19 mouse cellular contexts compared by ENCODE assay signal in genomic region chr14:121214636-121215257, GRCm38 (mm10).
DNase-seq lines count a peak whose midpoint lies in the region; ATAC-seq and TF ChIP-seq lines count a peak whose summit lies in the region.
"Had no signal": no experiment of that assay in that cellular context is flagged by ENCODE, and none has a peak within 500 bp of the region (broad histone marks: within the 10 kb centered on the region; RNA-seq: fewer than 3 reads in every experiment).

No protein-coding gene starts in this region.

- no peak overlapping the region for H3K4me2 ChIP-seq in embryonic facial prominence, embryonic 13.5 days
- H3K4me2 ChIP-seq in kidney, postnatal 0 days (ENCODE audit: low read length): no peak overlapping the region
- H3K4me2 ChIP-seq in lung, postnatal 0 days (replicated peaks; ENCODE audit: low read depth, low read length): no peak overlapping the region
- H3K4me2 ChIP-seq: embryonic facial prominence, embryonic 12.5 days; heart, embryonic 15.5 days; hindbrain, embryonic 12.5 days; midbrain, embryonic 11.5 days had no signal

- H3K27me3 ChIP-seq in embryonic facial prominence, embryonic 13.5 days: no peaks in the 10 kb centered on the region
- H3K27me3 ChIP-seq in embryonic facial prominence, embryonic 10.5 days (replicated peaks; ENCODE audit: low read depth, poor library complexity, severe bottlenecking): no peaks in the 10 kb centered on the region
- no peaks in the 10 kb centered on the region for H3K27me3 ChIP-seq in kidney, postnatal 0 days (ENCODE audit: insufficient read depth, low read length)
- no peaks in the 10 kb centered on the region for H3K27me3 ChIP-seq in lung, postnatal 0 days (replicated peaks; ENCODE audit: insufficient read depth, low read length)
- H3K27me3 ChIP-seq: embryonic facial prominence, embryonic 12.5 days; heart, embryonic 15.5 days; hindbrain, embryonic 12.5 days had no signal

- H3K9me3 ChIP-seq in embryonic facial prominence, embryonic 13.5 days: no peaks in the 10 kb centered on the region
- H3K9me3 ChIP-seq in embryonic facial prominence, embryonic 10.5 days: no peaks in the 10 kb centered on the region
- H3K9me3 ChIP-seq in kidney, postnatal 0 days (replicated peaks; ENCODE audit: low read length): no peaks in the 10 kb centered on the region
- H3K9me3 ChIP-seq in lung, postnatal 0 days (ENCODE audit: low read length): no peaks in the 10 kb centered on the region
- H3K9me3 ChIP-seq: embryonic facial prominence, embryonic 12.5 days; heart, embryonic 15.5 days; hindbrain, embryonic 12.5 days had no signal

- no peak for TF ChIP-seq CTCF in kidney, postnatal 0 days (IDR thresholded peaks at IDR 0.05; ENCODE audit: low read depth)
- TF ChIP-seq CTCF in lung, postnatal 0 days (IDR thresholded peaks at IDR 0.05): no peak
- TF ChIP-seq CTCF in gastrocnemius, adult 2 months (IDR thresholded peaks at IDR 0.05): no peak

- peak; percentile 83 for TF ChIP-seq EP300 in lung, postnatal 0 days (IDR thresholded peaks at IDR 0.05)

- peaks cover 22% of the 10 kb centered on the region for H3K36me3 ChIP-seq in embryonic facial prominence, embryonic 13.5 days
- peaks cover 24% of the 10 kb centered on the region for H3K36me3 ChIP-seq in embryonic facial prominence, embryonic 10.5 days (replicated peaks)
- peaks cover 7% of the 10 kb centered on the region; the same call in 1 of the 2 replicates for H3K36me3 ChIP-seq in kidney, postnatal 0 days (ENCODE audit: insufficient read depth, low read length)
- H3K36me3 ChIP-seq in lung, postnatal 0 days (ENCODE audit: insufficient read depth, low read length): no peaks in the 10 kb centered on the region
- H3K36me3 ChIP-seq: heart, embryonic 15.5 days had no signal

- WGBS in embryonic facial prominence, embryonic 13.5 days: 88% methylated on average over 11 of the region's 11 CpGs
- WGBS in embryonic facial prominence, embryonic 10.5 days: 90% methylated on average over 11 of the region's 11 CpGs
- 84% methylated on average over 11 of the region's 11 CpGs for WGBS in kidney, postnatal 0 days
- WGBS in lung, postnatal 0 days: 44% methylated on average over 11 of the region's 11 CpGs

- intact Hi-C loops in gastrocnemius, adult 2 months (cut with DNase I): loop anchor here (5.0 kb wide), 1 partner anchor 67 kb away; no protein-coding TSS in a partner anchor

- H3K27ac ChIP-seq in embryonic facial prominence, embryonic 13.5 days: peak overlapping the region; percentile 34; the same call in 1 of the 2 replicates
- no peak overlapping the region for H3K27ac ChIP-seq in embryonic facial prominence, embryonic 10.5 days (replicated peaks)
- peak overlapping the region; percentile 19; the same call in 1 of the 2 replicates for H3K27ac ChIP-seq in kidney, postnatal 0 days
- peak overlapping the region; percentile 70 for H3K27ac ChIP-seq in lung, postnatal 0 days (ENCODE audit: low read length)
- no peak overlapping the region; the same call in 1 of the 2 replicates for H3K27ac ChIP-seq in gastrocnemius, adult 2 months
- H3K27ac ChIP-seq: embryonic facial prominence, embryonic 12.5 days; heart, embryonic 15.5 days; hindbrain, embryonic 12.5 days had no signal

- no peak for ATAC-seq in embryonic facial prominence, embryonic 13.5 days (ENCODE audit: insufficient number of reproducible peaks, insufficient read depth, low FRiP score, low TSS enrichment, low read depth)
- ATAC-seq in kidney, postnatal 0 days (replicated peaks; ENCODE audit: low FRiP score, low read depth): no peak
- peak; percentile 57 for ATAC-seq in lung, postnatal 0 days
- ATAC-seq: forebrain, embryonic 14.5 days had no signal

- H3K4me3 ChIP-seq in embryonic facial prominence, embryonic 13.5 days: no peak overlapping the region
- H3K4me3 ChIP-seq in embryonic facial prominence, embryonic 10.5 days: no peak overlapping the region
- H3K4me3 ChIP-seq in kidney, postnatal 0 days (replicated peaks; ENCODE audit: low read depth, low read length): no peak overlapping the region
- H3K4me3 ChIP-seq in lung, postnatal 0 days (ENCODE audit: low read depth, low read length): no peak overlapping the region
- H3K4me3 ChIP-seq in gastrocnemius, adult 2 months: no peak overlapping the region
- H3K4me3 ChIP-seq: embryonic facial prominence, embryonic 12.5 days; heart, embryonic 15.5 days; hindbrain, embryonic 12.5 days; myocyte had no signal

- H3K4me1 ChIP-seq in embryonic facial prominence, embryonic 13.5 days: peaks cover 24% of the 10 kb centered on the region
- peaks cover 3% of the 10 kb centered on the region; the same call in 1 of the 2 replicates for H3K4me1 ChIP-seq in embryonic facial prominence, embryonic 10.5 days
- peaks cover 8% of the 10 kb centered on the region; the same call in 1 of the 2 replicates for H3K4me1 ChIP-seq in kidney, postnatal 0 days (replicated peaks; ENCODE audit: insufficient read depth, low read length)
- peaks cover 5% of the 10 kb centered on the region; the same call in 1 of the 2 replicates for H3K4me1 ChIP-seq in lung, postnatal 0 days (ENCODE audit: insufficient read depth, low read depth, low read length)

- no peak for DNase-seq in embryonic facial prominence, embryonic 10.5 days (ENCODE audit: low spot score)
- DNase-seq in kidney, postnatal 0 days (ENCODE audit: low spot score): no peak
- no peak for DNase-seq in kidney, postnatal 4 days
- DNase-seq in adrenal gland, adult 8-10 months: peak; percentile 34
- peak; percentile 63 for DNase-seq in lung, postnatal 0 days (ENCODE audit: low spot score)
- DNase-seq in gastrocnemius, adult 2 months: no peak
- DNase-seq in right cerebral cortex, postnatal 14 days: no peak
- DNase-seq: cerebellum, adult 11 months; cerebellum, postnatal 36 days; gastrocnemius, postnatal 25 days; kidney, adult 9 months; left cerebral cortex, postnatal 4 days had no signal

- H3K9ac ChIP-seq in embryonic facial prominence, embryonic 13.5 days: no peak overlapping the region
- no peak overlapping the region for H3K9ac ChIP-seq in kidney, postnatal 0 days (ENCODE audit: low read depth, low read length)
- no peak overlapping the region for H3K9ac ChIP-seq in lung, postnatal 0 days (replicated peaks; ENCODE audit: low read depth)
- H3K9ac ChIP-seq: embryonic facial prominence, embryonic 12.5 days; heart, embryonic 15.5 days; hindbrain, embryonic 12.5 days had no signal

Comparison
In these comparisons a context has a peak if more than half of its experiments do, and no peak if none do; other contexts are left out.
1. H3K27ac ChIP-seq: peak in embryonic facial prominence, embryonic 13.5 days (single experiment), kidney, postnatal 0 days (single experiment) and lung, postnatal 0 days (single experiment); none in embryonic facial prominence, embryonic 10.5 days (single experiment) and gastrocnemius, adult 2 months (single experiment).
2. DNase-seq: peak in adrenal gland, adult 8-10 months (single experiment) and lung, postnatal 0 days (single experiment); none in embryonic facial prominence, embryonic 10.5 days (single experiment), kidney, postnatal 0 days (single experiment), kidney, postnatal 4 days (0 of 2), gastrocnemius, adult 2 months (single experiment) and right cerebral cortex, postnatal 14 days (single experiment).